Mouse (Mus musculus): ENCODE measurements around the gene Pdxk. TPM values are rescaled to one million over a fixed set of nuclear protein-coding genes. Genes with fewer than 3 reads are reported as not detected.

The Pdxk gene
- polyA plus RNA-seq, 1 experiment from 2014 or later: 4.6 TPM

DNA sequence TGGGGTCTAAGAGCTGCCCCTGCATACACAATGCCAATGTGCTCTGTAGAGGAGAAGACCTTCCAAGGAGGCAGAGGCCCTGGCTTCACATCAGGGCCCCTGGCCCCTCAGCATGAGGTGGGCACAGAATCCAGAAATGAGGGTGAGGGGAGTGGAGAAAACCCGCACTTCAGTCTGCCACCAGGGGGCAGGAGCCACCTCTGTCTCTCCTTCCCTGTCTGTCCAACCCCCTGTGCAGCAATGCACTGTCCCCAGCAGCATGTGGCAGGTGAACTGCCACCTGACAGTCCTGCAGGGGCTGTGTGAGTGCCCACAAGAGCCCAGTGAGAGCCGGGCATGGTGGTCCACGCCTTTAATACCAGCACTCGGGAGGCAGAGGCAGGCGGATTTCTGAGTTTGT is 25.2 kb downstream of the Pdxk start:
- no peak for ATAC-seq (replicated peaks; ENCODE audit: insufficient number of reproducible peaks, insufficient read depth, low FRiP score, low read depth)
- WGBS: 65% methylated on average over 5 of the region's 5 CpGs
- no peak overlapping the region for H3K4me2 ChIP-seq

GRCm38 (mm10) chr10:78438094-78438493 is 26.7 kb downstream of the Pdxk start:
- H3K4me2 ChIP-seq: no peak overlapping the region
- no peak overlapping the region for H3K9ac ChIP-seq
- peaks cover 6% of the 10 kb centered on the region; the same call in 1 of the 2 replicates for H3K36me3 ChIP-seq
- no peak overlapping the region for H3K4me3 ChIP-seq
- no peak overlapping the region for H3K27ac ChIP-seq
- ATAC-seq (replicated peaks; ENCODE audit: insufficient number of reproducible peaks, insufficient read depth, low FRiP score, low read depth): no peak
- 10% methylated on average over 5 of the region's 5 CpGs for WGBS
- H3K9me3 ChIP-seq (replicated peaks): no peaks in the 10 kb centered on the region
- no peaks in the 10 kb centered on the region for H3K27me3 ChIP-seq
- H3K4me1 ChIP-seq (replicated peaks): no peaks in the 10 kb centered on the region

More for the DNA sequence above, 25.2 kb downstream of the Pdxk start:
- no peaks in the 10 kb centered on the region for H3K4me1 ChIP-seq (replicated peaks)
- no peak overlapping the region for H3K27ac ChIP-seq
- H3K36me3 ChIP-seq: peaks cover 9% of the 10 kb centered on the region; the same call in 1 of the 2 replicates
- no peak overlapping the region for H3K9ac ChIP-seq
- H3K4me3 ChIP-seq: no peak overlapping the region
- no peaks in the 10 kb centered on the region for H3K9me3 ChIP-seq (replicated peaks)
- no peaks in the 10 kb centered on the region for H3K27me3 ChIP-seq

GRCm38 (mm10) chr10:78432853-78433252 is 31.9 kb downstream of the Pdxk start:
- Histone ChIP-seq H3K4me2 (no peak overlapping the region), H3K4me3 (no peak overlapping the region), H3K4me1 (replicated peaks) (no peaks in the 10 kb centered on the region), H3K36me3 (peaks cover 9% of the 10 kb centered on the region), H3K9me3 (replicated peaks) (no peaks in the 10 kb centered on the region), H3K9ac (no peak overlapping the region), H3K27me3 (no peaks in the 10 kb centered on the region), H3K27ac (no peak overlapping the region)
- 66% methylated on average over 3 of the region's 3 CpGs for WGBS
- ATAC-seq (replicated peaks; ENCODE audit: insufficient number of reproducible peaks, insufficient read depth, low FRiP score, low read depth): no peak

DNA sequence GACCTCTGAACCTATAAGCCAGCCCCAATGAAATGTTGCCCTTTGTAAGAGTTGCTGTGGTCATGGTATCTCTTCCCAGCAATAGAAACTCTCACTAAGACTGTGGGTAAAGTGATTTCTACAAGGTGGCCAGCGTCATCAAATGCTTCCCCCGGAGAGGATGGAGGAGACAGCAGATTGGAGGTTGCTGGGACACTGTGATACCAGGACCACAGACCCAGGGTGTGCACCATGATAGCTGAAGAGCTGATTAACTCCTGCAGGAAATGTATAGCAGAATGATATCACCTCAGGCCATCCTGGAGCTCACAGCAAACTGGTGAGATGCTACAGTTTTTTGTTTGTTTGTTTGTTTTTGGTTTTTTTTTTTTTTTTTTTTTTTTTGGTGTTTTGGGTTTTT is 35.0 kb downstream of the Pdxk start:
- Histone ChIP-seq H3K4me3 (no peak overlapping the region), H3K4me1 (replicated peaks) (peaks cover 6% of the 10 kb centered on the region), H3K9me3 (replicated peaks) (no peaks in the 10 kb centered on the region), H3K27me3 (no peaks in the 10 kb centered on the region), H3K9ac (no peak overlapping the region), H3K36me3 (peaks cover 13% of the 10 kb centered on the region), H3K27ac (no peak overlapping the region), H3K4me2 (no peak overlapping the region)
- WGBS: 80% methylated on average over 2 of the region's 2 CpGs
- ATAC-seq (replicated peaks; ENCODE audit: insufficient number of reproducible peaks, insufficient read depth, low FRiP score, low read depth): no peak

GRCm38 (mm10) chr10:78429180-78429579 is 35.6 kb downstream of the Pdxk start:
- H3K27me3 ChIP-seq: no peaks in the 10 kb centered on the region
- peaks cover 13% of the 10 kb centered on the region for H3K36me3 ChIP-seq
- 80% methylated on average over 5 of the region's 5 CpGs for WGBS
- no peak overlapping the region for H3K27ac ChIP-seq
- no peak overlapping the region for H3K9ac ChIP-seq
- ATAC-seq (replicated peaks; ENCODE audit: insufficient number of reproducible peaks, insufficient read depth, low FRiP score, low read depth): no peak
- no peak overlapping the region for H3K4me2 ChIP-seq
- H3K4me3 ChIP-seq: no peak overlapping the region
- no peaks in the 10 kb centered on the region for H3K9me3 ChIP-seq (replicated peaks)
- H3K4me1 ChIP-seq (replicated peaks): peaks cover 6% of the 10 kb centered on the region

GRCm38 (mm10) chr10:78428070-78428469 is 36.7 kb downstream of the Pdxk start:
- Histone ChIP-seq H3K4me1 (replicated peaks) (peaks cover 6% of the 10 kb centered on the region), H3K27ac (no peak overlapping the region), H3K9ac (no peak overlapping the region), H3K27me3 (no peaks in the 10 kb centered on the region), H3K9me3 (replicated peaks) (no peaks in the 10 kb centered on the region), H3K36me3 (peaks cover 13% of the 10 kb centered on the region), H3K4me3 (no peak overlapping the region), H3K4me2 (no peak overlapping the region)
- no peak for ATAC-seq (replicated peaks; ENCODE audit: insufficient number of reproducible peaks, insufficient read depth, low FRiP score, low read depth)
- 93% methylated on average over 11 of the region's 11 CpGs for WGBS

- ATAC-seq (replicated peaks; ENCODE audit: insufficient number of reproducible peaks, insufficient read depth, low FRiP score, low read depth): no peak
- Histone ChIP-seq H3K27me3 (no peaks in the 10 kb centered on the region), H3K4me3 (peak overlapping the region; percentile 78), H3K9me3 (replicated peaks) (no peaks in the 10 kb centered on the region), H3K27ac (peak overlapping the region; percentile 71), H3K36me3 (peaks cover 13% of the 10 kb centered on the region), H3K4me2 (peak overlapping the region; percentile 87), H3K9ac (peak overlapping the region; percentile 78), H3K4me1 (replicated peaks) (peaks cover 6% of the 10 kb centered on the region)
- WGBS: 41% methylated on average over 6 of the region's 6 CpGs
These were observed 38.5 kb downstream of the Pdxk start for GRCm38 (mm10) chr10:78426117-78426735.

GRCm38 (mm10) chr10:78425181-78426041 is 39.4 kb downstream of the Pdxk start, which contains the start of gene Cstb:
TSS of gene Cstb (plus strand) at chr10:78425669.
- Histone ChIP-seq H3K9ac (peak within 1 kb of the TSS; percentile 78), H3K36me3 (peaks cover 13% of the 10 kb centered on the region), H3K9me3 (replicated peaks) (no peaks in the 10 kb centered on the region), H3K27ac (peak within 1 kb of the TSS; percentile 71), H3K27me3 (no peaks in the 10 kb centered on the region), H3K4me2 (peak within 1 kb of the TSS; percentile 87), H3K4me1 (replicated peaks) (peaks cover 6% of the 10 kb centered on the region), H3K4me3 (peak within 1 kb of the TSS; percentile 78)
- ATAC-seq (replicated peaks; ENCODE audit: insufficient number of reproducible peaks, insufficient read depth, low FRiP score, low read depth): peak; percentile 93
- 2% methylated on average over 40 of the region's 40 CpGs for WGBS

DNA sequence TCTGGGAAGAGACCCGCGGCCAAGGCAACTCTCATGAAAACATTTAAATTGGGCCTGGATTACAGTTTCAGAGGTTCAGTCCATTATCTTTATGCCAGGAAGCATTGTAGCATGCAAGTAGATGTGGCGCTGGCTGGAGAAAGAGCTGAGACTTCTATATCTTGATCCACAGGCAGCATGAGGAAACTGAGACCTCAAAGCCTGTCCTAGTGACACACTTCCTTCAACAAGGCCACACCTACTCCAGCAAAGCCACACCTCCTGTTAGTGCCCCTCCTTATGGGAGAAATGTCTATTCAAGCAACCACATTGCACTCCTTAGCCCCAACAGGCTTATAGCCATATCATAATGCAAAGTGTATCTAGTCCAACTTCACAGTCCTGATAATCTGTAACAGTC is 42.2 kb downstream of the Pdxk start:
- Histone ChIP-seq H3K4me1 (replicated peaks) (peaks cover 6% of the 10 kb centered on the region), H3K27me3 (no peaks in the 10 kb centered on the region), H3K9me3 (replicated peaks) (no peaks in the 10 kb centered on the region), H3K9ac (no peak overlapping the region), H3K36me3 (peaks cover 2% of the 10 kb centered on the region; the same call in 1 of the 2 replicates), H3K27ac (no peak overlapping the region), H3K4me2 (no peak overlapping the region), H3K4me3 (no peak overlapping the region)
- WGBS: 78% methylated on average over 3 of the region's 3 CpGs
- no peak for ATAC-seq (replicated peaks; ENCODE audit: insufficient number of reproducible peaks, insufficient read depth, low FRiP score, low read depth)

DNA sequence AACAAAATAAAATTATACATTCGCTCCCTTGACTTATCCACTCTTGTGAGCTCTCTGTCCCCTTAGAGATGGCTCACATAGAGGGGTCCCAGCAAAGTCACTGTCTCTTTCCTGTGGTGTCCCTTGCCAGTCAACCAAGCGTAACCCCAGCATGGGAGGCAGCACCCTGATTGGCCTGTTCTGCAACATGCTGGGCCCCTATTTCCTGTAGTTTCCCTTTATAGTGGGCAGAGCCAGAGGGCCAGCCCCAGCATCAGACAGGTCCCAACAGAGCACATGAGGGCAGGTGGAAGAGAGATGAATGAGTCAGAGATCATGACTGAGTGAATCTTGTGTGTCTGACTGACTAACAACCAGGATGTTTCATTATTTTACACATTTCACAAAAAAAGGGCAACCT is 43.8 kb downstream of the Pdxk start:
- no peak for ATAC-seq (replicated peaks; ENCODE audit: insufficient number of reproducible peaks, insufficient read depth, low FRiP score, low read depth)
- 82% methylated on average over 2 of the region's 2 CpGs for WGBS
- Histone ChIP-seq H3K4me2 (no peak overlapping the region), H3K9ac (no peak overlapping the region), H3K27me3 (no peaks in the 10 kb centered on the region), H3K36me3 (no peaks in the 10 kb centered on the region), H3K4me1 (replicated peaks) (peaks cover 6% of the 10 kb centered on the region), H3K4me3 (no peak overlapping the region), H3K27ac (no peak overlapping the region), H3K9me3 (replicated peaks) (no peaks in the 10 kb centered on the region)

GRCm38 (mm10) chr10:78418791-78419190 is 46.0 kb downstream of the Pdxk start:
- no peak overlapping the region for H3K4me3 ChIP-seq
- H3K27ac ChIP-seq: no peak overlapping the region
- WGBS: 74% methylated on average over 2 of the region's 2 CpGs
- no peaks in the 10 kb centered on the region for H3K36me3 ChIP-seq
- H3K9me3 ChIP-seq (replicated peaks): no peaks in the 10 kb centered on the region
- ATAC-seq (replicated peaks; ENCODE audit: insufficient number of reproducible peaks, insufficient read depth, low FRiP score, low read depth): no peak
- no peak overlapping the region for H3K4me2 ChIP-seq
- no peaks in the 10 kb centered on the region for H3K4me1 ChIP-seq (replicated peaks)
- H3K27me3 ChIP-seq: no peaks in the 10 kb centered on the region
- H3K9ac ChIP-seq: no peak overlapping the region
